Mouse (Mus musculus) heart, postnatal 0 days (tissue): Measurements from ENCODE around the gene Lmcd1. TPM values are rescaled to one million over a fixed set of nuclear protein-coding genes. Genes with fewer than 3 reads are reported as not detected.

ENCODE experiments used
- ATAC-seq: fragments of 200-750 bp; cut with Nextera tagmentation; 2 replicates; pipeline ENCODE4 v1.8.0; 2017; ENCODE audit warnings: low read depth, moderate number of reproducible peaks, moderate library complexity; ENCODE audit not compliant: insufficient read depth
- DNase-seq: peaks from one replicate; pipeline ENCODE4 v3.0.0-alpha.2; 2016; ENCODE audit warnings: low spot score
- H3K27ac ChIP-seq: fragments of 300-500 bp; sonication (generic); 2 replicates; pipeline ENCODE4 v1.5.1; 2014; ENCODE audit warnings: low read depth, mild to moderate bottlenecking
- H3K27me3 ChIP-seq: fragments of 300-500 bp; sonication (generic); 2 replicates; pipeline ENCODE4 v1.6.1; 2014; ENCODE audit warnings: low read length, mixed read lengths; ENCODE audit not compliant: control insufficient read depth, insufficient read depth
- H3K36me3 ChIP-seq: fragments of 300-500 bp; sonication (generic); replicated peaks from 2 replicates; pipeline ENCODE4 v1.6.1; 2014; ENCODE audit warnings: low read length, mixed read lengths; ENCODE audit not compliant: control insufficient read depth, insufficient read depth
- H3K4me1 ChIP-seq: fragments of 300-500 bp; sonication (generic); 2 replicates; pipeline ENCODE4 v1.6.1; 2014; ENCODE audit warnings: antibody characterized with exemption; ENCODE audit not compliant: control insufficient read depth, insufficient read depth
- H3K4me2 ChIP-seq: fragments of 300-500 bp; sonication (generic); 2 replicates; pipeline ENCODE4 v1.6.1; 2014; ENCODE audit warnings: low read depth, mild to moderate bottlenecking, low read length, moderate library complexity
- H3K4me3 ChIP-seq: fragments of 300-500 bp; sonication (generic); 2 replicates; pipeline ENCODE4 v1.5.1; 2014; ENCODE audit warnings: low read depth, low read length
- H3K9ac ChIP-seq: fragments of 300-500 bp; sonication (generic); replicated peaks from 2 replicates; pipeline ENCODE4 v1.6.1; 2014; ENCODE audit warnings: low read depth, low read length, mixed read lengths
- H3K9me3 ChIP-seq: fragments of 300-500 bp; sonication (generic); replicated peaks from 2 replicates; pipeline ENCODE4 v1.6.1; 2016; ENCODE audit warnings: low read length; ENCODE audit not compliant: control insufficient read depth
- CTCF ChIP-seq: IDR thresholded peaks from 2 replicates; pipeline ENCODE4 v1.5.1; 2016; ENCODE audit warnings: antibody characterized with exemption, control low read depth, low read depth
- EP300 ChIP-seq: IDR thresholded peaks from 2 replicates; pipeline ENCODE4 v1.6.1; 2016; ENCODE audit warnings: antibody characterized with exemption, low read depth
- WGBS: fragments of 180-500 bp; shearing (Covaris S2); extraction: QIAGEN DNeasy Blood & Tissue Kit; methylation state at CpG from one replicate; pipeline ENCODE4 v1.1.7; 2014; 5-methylcytosine and 5-hydroxymethylcytosine counted together
- polyA plus RNA-seq: library from polyadenylated mRNA; unstranded; fragments of >200 nt; fragmentation: Nextera tagmentation; extraction: Ambion mirVana; gene quantifications from 2 replicates; pipeline ENCODE4 v1.2.1, GENCODE M21; 2015
- total RNA-seq: library from RNA; depleted of rRNA; stranded (reverse); fragments of >200 nt; gene quantifications from 2 replicates; pipeline ENCODE4 v1.2.3, GENCODE M21; 2014; ENCODE audit warnings: low replicate concordance

The Lmcd1 gene
- total and polyA plus RNA-seq, 2 experiments from 2014 or later: 34.8 to 62.4 TPM

DNA sequence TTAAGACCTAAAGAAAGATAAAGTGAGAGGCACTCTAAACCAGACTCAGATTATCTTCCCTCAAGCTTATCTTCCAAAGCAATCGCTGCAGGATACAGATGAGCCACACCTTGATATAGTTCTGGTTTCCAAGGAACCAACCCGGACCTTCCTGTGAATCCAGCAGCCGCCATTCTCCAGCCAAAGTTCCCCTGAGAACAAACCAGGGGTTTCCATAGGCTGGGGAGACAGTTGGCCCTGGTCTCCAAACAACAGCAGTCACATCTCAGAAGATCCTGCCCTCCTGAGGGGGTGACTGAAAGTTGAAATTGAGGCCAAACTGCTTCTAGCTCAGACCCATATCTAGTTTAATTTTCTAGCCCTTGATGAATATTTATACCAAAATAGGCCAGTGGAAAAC, 14.7 kb downstream of the Lmcd1 start:
- no peak overlapping the region for H3K27ac ChIP-seq
- no peak for ATAC-seq
- peaks cover 7% of the 10 kb centered on the region; the same call in 1 of the 2 replicates for H3K4me1 ChIP-seq
- H3K36me3 ChIP-seq: peaks cover 12% of the 10 kb centered on the region; the same call in 1 of the 2 replicates
- no peak overlapping the region for H3K9ac ChIP-seq
- H3K4me2 ChIP-seq: no peak overlapping the region
- no peaks in the 10 kb centered on the region for H3K27me3 ChIP-seq
- TF ChIP-seq CTCF (no peak), EP300 (no peak)
- WGBS: 66% methylated on average over 3 of the region's 3 CpGs
- no peaks in the 10 kb centered on the region for H3K9me3 ChIP-seq
- DNase-seq: no peak
- H3K4me3 ChIP-seq: no peak overlapping the region

DNA sequence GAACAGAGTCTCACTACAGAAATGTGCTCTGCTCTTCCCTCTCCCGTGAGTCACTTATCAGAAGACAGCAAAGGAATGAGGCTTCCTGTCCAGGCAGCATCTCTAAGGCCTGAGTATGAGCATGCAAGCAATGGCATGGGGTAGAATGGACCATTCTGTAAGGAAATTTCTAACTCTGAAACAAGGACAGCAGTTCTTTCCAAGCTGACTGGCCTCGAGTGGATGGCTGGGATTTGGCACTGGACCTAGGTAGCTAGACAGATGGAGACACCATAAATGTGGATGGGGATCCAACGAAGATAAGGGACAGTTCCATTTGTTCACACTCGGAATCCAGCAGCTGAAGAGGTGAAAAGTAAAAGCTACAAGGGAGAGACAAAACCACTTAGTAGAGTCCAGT, 17.6 kb downstream of the Lmcd1 start:
- no peak overlapping the region for H3K9ac ChIP-seq
- peaks cover 24% of the 10 kb centered on the region for H3K4me1 ChIP-seq
- H3K9me3 ChIP-seq: no peaks in the 10 kb centered on the region
- DNase-seq (no peak), ATAC-seq (no peak)
- no peaks in the 10 kb centered on the region for H3K27me3 ChIP-seq
- H3K4me2 ChIP-seq: no peak overlapping the region
- no peak overlapping the region for H3K4me3 ChIP-seq
- TF ChIP-seq CTCF (no peak), EP300 (no peak)
- no peak overlapping the region for H3K27ac ChIP-seq
- peaks cover 6% of the 10 kb centered on the region; the same call in 1 of the 2 replicates for H3K36me3 ChIP-seq
- 53% methylated on average over 4 of the region's 4 CpGs for WGBS

DNA sequence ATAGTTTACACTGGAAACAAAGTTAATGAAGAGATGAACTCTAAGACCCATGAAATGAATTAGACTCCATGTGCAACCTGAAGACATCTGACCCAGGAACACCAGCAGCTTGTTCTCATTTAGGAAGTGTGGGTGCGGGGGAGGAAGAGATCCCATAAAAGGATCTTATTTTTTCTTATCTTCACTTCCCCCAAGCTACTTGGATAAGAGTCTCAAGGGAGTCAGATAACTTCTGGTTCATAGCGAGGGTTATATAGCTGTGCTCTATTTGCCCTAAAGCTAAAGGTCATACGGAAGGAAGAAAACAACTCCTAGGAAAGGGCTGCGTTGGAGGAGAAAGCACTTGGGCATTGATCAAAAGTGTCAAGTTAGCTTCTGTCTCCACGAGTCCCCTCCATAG, 19.8 kb downstream of the Lmcd1 start:
- Histone ChIP-seq H3K9me3 (no peaks in the 10 kb centered on the region), H3K4me2 (no peak overlapping the region), H3K27me3 (no peaks in the 10 kb centered on the region), H3K9ac (no peak overlapping the region), H3K36me3 (0 out of 2 replicates have a peak, but pooled peaks cover 2% of the 10 kb centered on the region), H3K4me1 (peaks cover 24% of the 10 kb centered on the region), H3K4me3 (no peak overlapping the region), H3K27ac (peak overlapping the region; percentile 46; the same call in 1 of the 2 replicates)
- TF ChIP-seq CTCF: no peak
- 0 out of 2 replicates have a peak, but pooled peaks have one; percentile 35 for TF ChIP-seq EP300
- DNase-seq (no peak), ATAC-seq (no peak; the same call in 1 of the 2 replicates)
- 27% methylated on average over 5 of the region's 5 CpGs for WGBS

DNA sequence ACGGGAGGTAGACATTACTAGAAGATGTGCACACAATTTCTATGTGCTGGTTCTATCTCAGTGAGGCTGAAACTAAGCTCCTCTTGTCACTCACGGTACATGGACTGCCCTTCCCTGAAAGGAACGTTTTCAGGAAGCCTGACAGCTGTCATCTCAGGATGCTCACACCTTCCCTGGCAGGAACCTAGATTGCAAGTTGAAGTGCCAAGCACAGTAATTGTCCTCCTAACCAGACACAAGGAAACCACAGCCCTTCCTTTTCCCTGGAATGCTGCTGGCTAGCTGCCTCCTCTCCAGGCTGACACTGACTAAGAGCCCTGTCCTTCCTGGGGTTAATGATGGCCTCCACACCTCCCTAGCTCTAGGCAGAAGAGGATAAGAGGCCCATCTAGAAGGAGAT, 21.7 kb downstream of the Lmcd1 start:
- Histone ChIP-seq H3K36me3 (0 out of 2 replicates have a peak, but pooled peaks cover 5% of the 10 kb centered on the region), H3K4me1 (peaks cover 24% of the 10 kb centered on the region), H3K9me3 (no peaks in the 10 kb centered on the region), H3K27ac (no peak overlapping the region; the same call in 1 of the 2 replicates), H3K4me2 (no peak overlapping the region), H3K9ac (no peak overlapping the region), H3K4me3 (no peak overlapping the region), H3K27me3 (no peaks in the 10 kb centered on the region)
- DNase-seq (peak; percentile 23), ATAC-seq (0 out of 2 replicates have a peak, but pooled peaks have one; percentile 17)
- 40% methylated on average over 3 of the region's 3 CpGs for WGBS
- TF ChIP-seq CTCF (no peak), EP300 (peak; percentile 61; the same call in 1 of the 2 replicates)

DNA sequence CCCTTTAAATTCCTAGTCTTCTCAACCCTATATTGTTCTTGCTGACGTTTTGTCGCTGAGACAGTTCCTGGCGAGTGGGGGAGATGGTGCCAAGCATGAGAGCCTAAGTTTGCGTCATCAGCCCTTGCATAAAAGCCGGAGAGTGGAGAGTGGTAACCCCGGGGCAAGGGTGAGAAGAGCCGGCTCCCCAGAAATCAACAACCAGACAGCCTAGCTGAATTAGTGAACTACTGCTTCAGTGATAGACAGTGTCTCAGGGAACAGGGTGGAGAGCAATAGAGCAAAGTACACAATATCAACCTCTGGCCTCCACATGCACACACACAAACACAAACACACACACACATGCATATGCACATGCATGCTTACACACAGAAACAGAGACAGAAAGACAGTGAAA, 26.6 kb downstream of the Lmcd1 start:
- TF ChIP-seq EP300 (no peak), CTCF (no peak)
- ATAC-seq (no peak), DNase-seq (no peak)
- peaks cover 38% of the 10 kb centered on the region for H3K4me1 ChIP-seq
- H3K4me2 ChIP-seq: no peak overlapping the region
- no peaks in the 10 kb centered on the region for H3K9me3 ChIP-seq
- no peak overlapping the region for H3K9ac ChIP-seq
- H3K27me3 ChIP-seq: no peaks in the 10 kb centered on the region
- H3K36me3 ChIP-seq: 0 out of 2 replicates have a peak, but pooled peaks cover 5% of the 10 kb centered on the region
- no peak overlapping the region for H3K27ac ChIP-seq
- WGBS: 81% methylated on average over 7 of the region's 7 CpGs
- H3K4me3 ChIP-seq: no peak overlapping the region

DNA sequence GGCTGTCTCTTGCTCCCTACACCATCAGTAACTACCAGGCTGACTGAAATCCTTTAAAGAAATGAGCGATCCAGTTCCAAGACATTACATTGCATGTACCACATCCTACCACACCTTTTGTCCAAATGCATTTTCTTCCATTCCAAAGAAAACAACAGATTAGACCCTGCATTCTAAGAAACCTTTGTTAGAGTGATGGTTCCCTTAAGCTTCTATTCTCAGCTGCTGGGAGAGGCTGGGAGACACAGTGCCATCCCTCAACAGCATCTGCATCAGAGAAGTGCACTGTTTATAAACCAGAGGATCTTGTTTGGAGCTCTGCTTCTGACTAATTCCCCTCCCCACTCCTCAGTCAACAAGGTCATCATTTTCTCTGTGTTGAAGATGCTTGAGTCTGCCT, 27.1 kb downstream of the Lmcd1 start:
- Histone ChIP-seq H3K4me3 (no peak overlapping the region), H3K9ac (no peak overlapping the region), H3K36me3 (0 out of 2 replicates have a peak, but pooled peaks cover 5% of the 10 kb centered on the region), H3K27ac (no peak overlapping the region), H3K4me1 (peaks cover 38% of the 10 kb centered on the region), H3K27me3 (no peaks in the 10 kb centered on the region), H3K9me3 (no peaks in the 10 kb centered on the region), H3K4me2 (no peak overlapping the region)
- no peak for TF ChIP-seq EP300
- no peak for TF ChIP-seq CTCF
- ATAC-seq: no peak
- no peak for DNase-seq
- WGBS: 93% methylated on average over 1 of the region's 1 CpGs
